Mouse (Mus musculus) urinary bladder, adult 18-20 months (tissue): ENCODE data around the gene Gmnn.

Source experiments
- DNase-seq, 2 experiments: peaks; one replicate each; pipeline ENCODE4 v3.0.0; 2022; ENCODE audit warnings: low spot score in 2 of 2, mixed read lengths in 2 of 2

Gene Gmnn

DNA sequence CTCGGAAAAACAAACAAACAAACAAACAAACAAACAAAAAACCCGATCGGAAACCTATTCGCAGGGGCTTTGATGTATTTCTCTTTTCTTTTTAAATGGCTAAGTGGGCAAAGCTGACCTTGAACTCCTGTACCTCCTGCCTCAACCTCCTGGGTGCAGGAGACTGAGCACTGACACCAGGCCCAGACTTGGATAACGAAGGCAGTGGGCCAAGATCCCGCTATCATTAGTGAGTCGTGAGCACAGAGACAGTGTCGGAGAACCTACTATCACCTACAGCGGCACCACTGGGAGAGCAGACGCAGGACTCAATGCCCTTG is 680 bp downstream of the Gmnn start:
- no peak for DNase-seq

DNA sequence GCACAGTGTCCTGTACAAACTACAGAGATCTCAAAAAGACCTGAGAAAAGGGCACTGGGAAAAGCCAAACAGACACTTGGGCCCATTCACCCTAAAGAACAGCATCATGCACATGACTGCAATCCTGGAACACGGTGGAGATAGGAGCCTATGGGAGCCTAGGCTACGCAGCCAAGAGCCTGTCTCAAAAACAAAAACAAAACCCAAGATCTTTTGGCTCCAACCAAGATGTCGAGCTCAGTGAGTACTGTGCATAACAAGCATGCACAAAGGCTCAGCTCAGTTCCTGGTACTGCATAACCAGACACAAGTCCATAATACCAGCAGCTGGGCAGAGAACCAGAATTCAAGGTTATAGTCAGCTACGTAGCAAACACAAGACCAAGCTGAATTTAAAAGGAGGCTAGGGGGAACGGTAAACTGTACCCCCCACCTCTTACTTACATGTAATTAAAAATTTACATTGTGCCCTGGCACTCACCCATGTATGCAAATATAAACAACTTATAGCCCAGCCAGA is 1.3 kb downstream of the Gmnn start:
- no peak for DNase-seq

DNA sequence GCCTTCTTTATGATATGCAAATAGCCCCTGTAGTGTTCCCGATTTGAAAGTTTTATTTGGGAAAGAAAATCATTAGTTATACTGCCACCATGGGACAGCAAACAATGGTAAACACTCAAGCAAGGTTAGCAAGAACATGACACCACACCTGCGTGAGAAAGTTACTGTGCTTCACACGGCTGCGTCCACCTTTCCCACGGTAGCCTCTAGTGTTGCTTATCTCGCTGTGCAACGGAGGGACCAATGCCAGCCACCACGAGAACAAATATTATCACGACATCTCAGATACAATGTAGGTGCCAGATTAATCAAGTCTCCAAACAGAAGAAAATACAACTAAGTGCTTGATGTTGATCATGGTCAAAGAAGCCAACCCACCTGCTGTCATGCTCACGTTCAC is 2.3 kb downstream of the Gmnn start:
- no peak for DNase-seq

DNA sequence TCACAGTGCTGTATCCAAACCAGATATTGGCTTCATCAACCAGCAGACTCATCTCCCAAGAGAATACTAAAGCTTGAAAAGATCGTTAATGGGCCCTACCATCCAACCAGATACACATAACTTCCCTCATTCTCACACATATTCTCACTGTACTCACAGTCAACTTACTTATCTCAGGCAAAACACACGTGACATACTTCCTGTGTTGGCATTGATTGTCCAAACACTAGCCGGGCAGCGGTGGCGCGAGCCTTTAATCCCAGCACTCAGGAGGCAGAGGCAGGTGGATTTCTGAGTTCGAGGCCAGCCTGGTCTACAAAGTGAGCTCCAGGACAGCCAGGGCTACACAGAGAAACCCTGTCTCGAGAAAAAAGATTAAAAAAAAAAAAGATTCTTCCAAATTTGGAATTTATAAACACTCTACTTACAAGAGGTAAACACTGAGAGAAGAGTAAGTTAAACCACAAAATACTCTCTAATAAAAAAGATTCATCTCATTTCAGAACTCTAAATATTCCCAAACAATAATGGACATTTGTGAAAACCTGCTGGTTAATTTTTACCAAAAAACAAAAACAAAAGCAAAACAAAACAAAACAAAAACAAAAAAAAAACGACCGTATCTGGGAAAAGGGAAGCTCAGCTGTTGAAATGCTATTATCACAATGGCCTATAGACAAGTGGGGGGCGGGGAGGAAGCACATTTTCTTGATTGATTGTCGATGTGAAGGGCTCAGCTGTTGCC is 3.7 kb downstream of the Gmnn start:
- DNase-seq: no peak

DNA sequence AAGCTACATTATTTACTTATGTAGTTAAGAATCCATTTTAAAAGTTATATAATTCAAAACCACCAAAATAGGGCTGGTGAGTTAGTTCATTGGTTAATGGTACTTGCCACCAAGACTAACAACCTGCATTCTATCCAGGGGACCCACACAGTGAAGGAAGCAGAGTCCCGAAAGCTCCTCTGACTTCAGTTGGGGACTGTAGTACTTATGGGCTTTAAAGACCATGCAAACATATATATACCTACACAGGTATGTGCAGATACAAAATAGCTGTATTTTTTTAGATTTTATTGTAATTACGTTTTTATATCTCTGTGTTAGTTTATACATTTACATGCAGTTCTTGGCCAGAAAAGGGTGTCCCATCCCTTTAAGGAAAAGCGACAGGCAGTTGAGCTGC is 5.0 kb downstream of the Gmnn start:
- DNase-seq: no peak

DNA sequence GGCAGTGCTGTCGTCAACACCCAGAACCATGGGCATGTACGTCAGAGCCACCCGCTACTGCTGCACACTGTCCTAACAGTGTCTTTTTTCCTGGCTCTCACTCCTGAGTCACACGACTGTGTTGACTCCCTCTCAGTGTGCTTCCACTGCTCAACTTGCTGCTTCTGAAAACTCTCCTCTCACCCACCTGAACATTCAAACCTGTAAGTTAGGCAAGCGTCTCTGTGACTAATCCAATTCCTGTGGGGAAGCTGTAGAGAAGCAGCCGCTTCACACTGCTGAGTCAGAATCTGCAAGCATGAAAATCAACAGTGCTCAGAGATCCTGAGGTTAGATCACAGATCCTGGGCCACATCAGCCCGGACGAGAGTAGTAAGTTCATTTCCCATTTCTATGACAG is 10.3 kb downstream of the Gmnn start:
- DNase-seq: peak; percentile 3 to 27

DNA sequence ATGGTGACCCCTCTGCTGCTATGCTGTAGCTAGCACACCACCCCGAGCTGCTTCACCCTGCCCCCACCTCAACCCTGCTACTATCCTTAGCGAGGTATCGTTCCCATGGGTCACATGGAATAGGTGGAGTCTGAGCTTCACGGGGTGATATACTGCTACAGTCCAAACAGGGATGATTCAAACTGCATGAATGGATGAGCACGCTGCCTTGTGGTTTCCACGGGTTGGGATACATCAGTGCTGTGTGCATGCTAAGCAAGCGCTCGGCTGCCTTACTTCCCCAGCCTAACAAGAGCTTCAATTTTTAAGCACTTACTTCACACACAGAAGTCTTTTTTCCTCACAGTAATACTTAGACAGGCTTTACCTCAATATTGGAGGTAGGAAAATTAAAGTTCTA is 10.9 kb downstream of the Gmnn start:
- DNase-seq: no peak

DNA sequence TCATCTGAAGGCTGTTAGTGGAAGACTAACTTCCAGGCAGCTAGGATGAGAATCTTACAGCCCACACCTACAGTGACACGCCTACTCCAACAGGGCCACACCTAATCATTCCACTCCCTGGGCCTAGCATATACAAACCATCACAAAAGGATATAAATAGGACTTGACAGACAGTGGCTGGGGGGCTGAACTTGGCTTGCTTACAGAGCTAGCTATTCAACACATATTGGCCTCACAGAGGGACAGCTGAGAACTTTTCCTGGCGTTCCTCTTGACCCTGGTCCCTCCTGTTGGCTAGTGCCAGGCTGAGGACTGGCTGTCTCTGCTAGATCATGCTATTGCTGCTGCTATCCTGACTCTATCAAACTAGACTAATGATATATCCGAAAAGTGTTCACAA is 13.9 kb downstream of the Gmnn start:
- no peak for DNase-seq

DNA sequence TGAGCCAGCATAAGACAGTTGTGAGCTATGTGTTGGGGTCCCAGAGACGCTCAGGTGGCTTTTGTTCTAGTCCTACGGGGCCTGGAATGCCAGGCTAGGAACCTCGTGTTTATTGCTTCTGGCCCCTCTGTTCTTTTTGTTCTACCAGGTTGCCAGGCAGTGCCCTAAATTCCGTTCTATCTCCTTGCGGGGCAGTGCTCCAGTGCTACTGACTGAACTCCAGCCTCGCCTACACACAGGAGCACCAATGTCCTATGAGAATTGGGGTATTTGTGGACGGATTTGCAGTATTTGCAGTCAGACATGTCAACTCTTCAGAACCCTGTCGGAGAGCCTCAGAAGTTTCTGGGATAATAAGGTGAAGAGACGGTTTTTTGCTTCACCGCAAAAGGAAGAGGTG is 20.7 kb downstream of the Gmnn start, which contains the start of gene Armh2:
Armh2 (plus strand) TSS at position 205 of the 400 bp plus-strand sequence.
- DNase-seq: no peak

DNA sequence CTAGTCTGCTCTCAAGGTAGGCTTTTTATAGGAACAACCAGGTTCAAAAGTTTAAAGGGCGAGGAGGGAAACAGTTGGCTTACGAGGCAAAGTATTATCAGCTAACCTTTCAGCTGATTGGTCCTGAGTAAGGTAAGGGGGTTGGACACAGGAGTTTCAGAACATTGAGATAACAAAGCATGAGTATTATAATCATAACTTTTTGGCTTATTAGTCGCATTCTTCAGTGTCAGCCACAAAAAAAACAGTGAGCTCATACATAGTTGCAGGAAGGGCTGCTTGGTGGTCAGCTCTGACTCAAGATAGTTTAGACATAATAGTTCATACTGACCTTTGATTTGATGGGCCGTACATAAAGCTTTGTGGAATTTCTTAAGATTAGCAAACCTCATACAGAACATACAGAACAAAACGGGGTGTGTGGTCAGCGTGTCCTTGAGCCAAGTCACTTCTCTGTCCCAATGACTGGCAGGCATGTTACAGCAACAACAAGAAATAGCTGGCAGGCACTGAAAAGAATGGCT is 26.1 kb downstream of the Gmnn start:
- DNase-seq: no peak

DNA sequence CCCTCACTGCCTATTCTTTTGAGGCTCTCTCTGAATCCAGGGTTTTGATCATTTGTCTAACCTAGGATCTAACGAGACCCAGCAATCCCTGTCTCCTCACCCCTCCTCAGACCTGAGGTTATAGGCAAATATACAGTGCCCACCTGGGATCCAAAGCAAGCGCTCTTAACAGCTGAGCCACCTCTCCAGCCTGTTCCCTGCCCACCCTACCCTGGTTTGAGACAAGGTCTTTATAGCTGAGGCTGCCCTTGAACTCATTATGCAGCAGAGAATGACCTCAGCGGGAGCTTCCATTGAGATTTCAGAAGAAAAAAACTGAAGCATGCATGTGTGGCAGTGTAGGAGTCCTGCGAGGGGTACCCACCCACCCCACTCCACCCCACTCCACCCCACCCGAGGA is 27.2 kb downstream of the Gmnn start:
- DNase-seq: no peak

DNA sequence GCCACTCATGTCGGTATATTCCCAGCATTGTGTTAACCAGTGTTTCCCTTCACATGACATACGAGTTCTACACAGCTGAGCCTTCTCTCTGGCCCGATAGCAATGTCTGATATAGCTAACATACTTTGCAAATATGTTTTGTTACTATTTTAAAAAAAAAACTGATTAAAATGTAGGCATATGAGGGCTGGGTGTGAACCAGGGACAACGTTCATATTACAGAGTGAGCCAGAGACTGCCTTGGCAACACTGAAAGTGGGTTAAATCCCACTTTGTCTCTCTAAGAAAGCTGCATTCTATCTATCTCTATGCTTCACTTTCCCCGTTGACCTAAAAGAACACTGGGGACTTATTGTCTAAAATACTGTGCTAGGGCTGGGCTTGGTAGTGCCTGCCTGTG is 32.6 kb downstream of the Gmnn start:
- no peak for DNase-seq

DNA sequence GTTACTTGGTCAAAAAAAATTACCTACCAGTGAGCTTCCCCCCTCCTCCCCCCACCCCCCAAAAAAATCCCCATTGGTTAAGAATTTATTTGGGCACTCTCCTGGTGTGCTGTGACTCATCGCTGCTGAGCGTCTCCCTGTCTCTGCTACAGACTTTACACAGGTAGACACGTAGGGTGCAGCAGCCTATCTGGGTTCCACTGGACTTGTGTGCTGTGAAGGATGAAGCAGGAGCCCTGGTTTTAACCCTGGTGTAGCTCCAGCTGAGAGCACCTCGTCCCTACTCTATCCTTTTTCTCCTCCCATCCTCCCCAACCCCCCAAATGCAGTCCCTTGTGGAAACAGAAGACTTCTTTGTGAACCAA is 37.3 kb downstream of the Gmnn start:
- DNase-seq: no peak

DNA sequence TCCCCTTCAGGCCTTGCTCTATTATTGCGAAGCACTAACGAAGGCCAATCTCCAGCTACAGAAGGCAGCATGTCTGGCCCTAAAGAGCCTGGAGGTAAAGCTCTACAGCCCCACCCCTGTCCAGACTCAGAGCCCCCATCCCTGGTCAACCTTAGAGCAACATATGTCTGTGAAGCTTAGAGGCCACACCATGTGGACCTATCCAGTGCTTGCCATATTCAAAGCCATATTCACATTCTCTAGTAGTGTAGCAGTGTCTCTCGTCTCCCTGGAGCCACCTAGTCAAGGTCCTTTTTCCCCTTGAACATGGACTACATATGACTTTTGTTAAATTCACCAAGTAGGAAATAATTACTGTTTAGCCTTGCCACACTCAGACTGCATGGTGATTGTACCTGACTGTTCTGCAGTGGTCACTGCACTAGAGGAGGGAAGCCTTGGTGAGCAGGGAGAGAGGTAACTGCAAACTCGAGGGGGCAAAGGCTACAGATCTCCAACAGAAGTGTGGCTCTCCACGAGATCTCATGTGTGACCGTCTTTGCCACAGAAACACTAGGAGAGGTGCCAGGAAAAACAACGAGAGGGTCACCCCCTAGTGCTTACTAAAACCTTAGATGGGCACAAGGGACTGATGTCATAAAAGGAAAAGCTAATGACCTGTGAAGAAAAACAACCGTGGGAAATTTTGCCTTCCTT is 37.9 kb downstream of the Gmnn start:
- DNase-seq: no peak

DNA sequence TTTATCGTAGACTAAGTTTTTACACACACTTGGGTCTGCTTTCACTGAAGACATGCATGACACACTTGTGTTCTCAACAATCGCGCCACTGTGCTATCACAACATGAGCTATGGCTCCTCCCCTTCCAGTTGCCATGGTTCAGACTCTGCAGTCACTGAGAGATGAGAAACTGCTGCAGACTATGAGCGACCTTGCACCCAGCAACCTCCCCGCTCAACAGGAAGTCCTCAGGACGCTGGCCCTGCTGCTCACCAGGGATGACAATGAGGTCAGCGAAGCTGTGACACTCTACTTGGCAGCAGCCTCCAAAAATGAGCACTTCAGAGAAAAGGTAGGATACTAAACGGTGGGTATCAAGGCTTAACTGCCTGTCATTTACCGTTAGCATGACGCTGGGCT is 40.2 kb downstream of the Gmnn start:
- no peak for DNase-seq

DNA sequence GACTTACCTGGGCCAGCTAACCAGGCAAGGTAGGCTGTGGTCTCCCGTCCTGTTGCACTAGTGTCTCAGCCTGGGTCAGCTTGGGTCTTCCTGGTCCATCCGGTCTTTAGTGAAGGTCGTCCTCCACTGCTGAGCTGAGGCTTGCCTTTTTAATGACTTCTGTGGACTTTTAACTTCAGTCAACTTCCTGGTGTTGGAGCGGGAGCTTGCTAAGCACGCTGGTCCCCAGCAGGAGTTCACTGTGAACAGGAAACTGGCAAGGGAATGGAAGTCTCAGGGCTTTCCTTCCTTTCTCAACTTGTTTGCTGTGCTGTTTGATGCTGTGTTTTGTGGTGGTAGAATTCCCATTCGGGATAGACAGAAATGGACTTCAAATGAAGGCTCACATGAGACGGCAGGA is 44.0 kb downstream of the Gmnn start:
- DNase-seq: no peak

DNA sequence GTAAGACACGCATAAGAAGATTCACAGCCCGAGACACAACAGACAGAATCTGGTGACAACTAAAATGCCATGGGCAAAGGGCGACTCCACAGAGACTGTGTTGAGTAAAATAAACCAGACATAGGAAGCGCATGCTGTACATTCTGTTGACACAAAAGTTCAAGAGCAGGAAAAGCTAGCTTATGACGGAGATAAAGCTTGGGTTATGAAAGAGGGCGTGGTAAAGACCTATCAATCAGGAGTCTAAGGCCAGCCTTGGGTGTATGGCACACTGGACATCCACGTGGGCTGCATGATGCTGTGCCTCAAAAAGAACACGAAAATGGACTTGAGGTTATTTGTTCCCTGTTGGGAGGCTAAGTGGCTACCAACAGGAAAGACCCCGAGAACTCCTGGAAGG is 45.3 kb downstream of the Gmnn start:
- no peak for DNase-seq

DNA sequence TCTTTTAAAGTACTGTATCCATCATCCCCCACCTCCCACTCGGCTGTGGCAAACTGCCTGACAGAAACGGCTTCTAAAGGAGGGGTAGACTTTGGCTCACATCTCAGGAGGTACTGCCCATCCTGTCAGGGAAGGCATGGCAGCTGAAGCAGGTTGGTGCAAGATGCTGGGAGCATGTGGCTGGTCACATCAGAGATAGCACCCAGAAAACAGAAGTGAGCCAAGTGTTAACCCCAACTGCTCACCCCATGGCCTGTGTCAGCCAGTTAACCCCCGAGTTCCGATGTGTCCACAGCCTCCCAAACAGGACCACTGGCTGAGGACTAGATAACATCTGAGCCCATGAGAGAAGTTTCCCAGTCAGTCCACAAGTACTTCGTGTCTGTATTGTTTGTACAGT is 46.1 kb downstream of the Gmnn start:
- DNase-seq: no peak

DNA sequence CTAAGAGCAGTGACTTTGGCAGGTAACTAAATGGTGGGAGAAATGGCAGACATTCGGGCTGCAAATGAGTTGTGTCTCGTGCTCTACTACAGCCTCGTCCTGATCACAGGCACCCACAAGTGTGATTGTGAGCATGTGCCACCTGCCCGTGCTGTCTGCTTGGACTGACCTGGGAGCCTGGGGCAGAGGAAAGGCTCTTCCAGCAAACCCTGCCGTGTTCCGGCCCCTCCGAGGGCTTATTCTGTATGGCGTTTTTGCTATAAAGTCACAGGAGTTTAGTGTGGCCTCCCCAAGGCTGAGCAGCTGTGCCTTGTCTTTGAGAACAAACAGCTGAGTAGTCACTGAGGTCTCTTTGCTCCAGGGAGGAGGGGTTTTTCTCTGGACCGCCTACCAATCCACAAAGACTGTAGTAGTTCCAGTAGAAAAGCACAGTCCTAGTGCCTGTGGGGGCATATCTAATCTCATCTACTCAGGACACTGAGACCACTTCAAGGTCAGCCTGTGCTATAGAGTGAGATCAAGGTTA is 47.3 kb downstream of the Gmnn start:
- no peak for DNase-seq

DNA sequence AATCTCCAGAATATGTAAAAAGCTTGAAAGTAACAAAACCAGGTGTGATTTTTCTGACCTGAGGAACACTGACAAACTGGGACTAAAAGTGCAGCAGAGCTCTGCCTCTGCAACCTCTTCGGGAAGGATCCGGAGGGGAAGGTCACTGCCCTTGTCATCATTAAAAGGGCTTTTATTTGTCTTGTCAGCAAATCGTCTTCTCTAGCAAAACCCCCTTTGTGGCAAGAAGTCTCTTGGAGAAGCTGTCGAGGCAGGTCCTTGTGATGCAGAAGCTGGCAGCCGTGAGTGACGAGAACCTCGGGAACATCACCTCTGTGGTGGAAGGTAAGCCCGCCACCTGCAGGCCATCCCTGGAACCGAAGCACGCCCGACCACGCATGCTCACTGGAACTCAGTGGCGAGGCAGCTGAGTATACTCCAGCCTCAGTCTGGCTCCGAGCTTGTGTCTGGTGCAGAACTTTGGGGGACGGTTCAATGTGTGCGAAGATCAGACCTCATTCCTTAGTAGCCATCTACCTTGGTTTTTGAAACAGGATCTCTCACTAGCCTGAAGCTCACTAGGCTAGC is 48.2 kb downstream of the Gmnn start:
- peak; percentile 79 to 94 for DNase-seq

DNA sequence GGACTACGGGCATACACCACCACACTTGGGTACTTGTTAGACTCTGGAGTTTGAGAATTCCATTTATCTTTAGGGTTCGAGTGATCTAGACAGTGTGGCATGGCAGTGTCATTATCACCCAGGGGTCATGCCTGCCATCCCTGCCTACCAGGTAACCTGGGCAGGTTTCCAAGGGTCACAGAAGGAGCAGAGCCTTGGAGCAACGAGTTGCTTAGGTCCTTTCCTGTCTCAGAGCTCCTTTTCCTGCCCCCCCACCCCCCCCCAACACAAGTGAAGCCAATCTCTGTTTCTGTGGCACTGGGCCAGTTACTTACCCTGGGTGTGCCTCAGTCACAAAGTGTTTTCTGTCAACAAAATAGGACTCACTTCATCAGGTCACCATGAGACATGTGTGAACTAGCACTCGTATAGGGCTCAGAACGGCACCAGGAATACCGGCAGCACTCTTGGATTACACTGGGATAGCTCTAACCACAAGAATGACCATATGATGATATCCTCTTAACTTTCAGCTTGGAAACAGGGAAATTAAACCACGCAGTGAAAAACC is 49.1 kb downstream of the Gmnn start:
- no peak for DNase-seq

DNA sequence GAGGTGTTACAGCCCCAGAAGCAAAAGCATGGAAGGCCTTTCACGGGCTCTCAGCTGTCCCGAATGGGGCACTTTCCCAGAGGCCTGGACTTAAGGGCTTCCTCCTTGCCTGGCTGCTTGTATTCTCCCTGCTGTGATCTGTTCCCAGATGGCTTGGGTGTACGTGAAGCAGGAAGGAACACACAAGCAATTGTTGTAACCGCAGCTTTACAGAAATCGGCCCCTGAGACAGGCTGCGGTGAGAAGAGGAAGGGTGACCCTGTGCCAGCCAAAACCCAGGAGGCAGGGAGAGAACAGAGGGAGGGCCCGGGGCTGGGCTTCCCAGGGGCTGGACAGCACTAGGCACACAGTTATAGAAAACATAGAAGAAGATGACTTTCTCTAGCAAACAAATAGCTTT is 50.8 kb downstream of the Gmnn start:
- no peak for DNase-seq
